Mouse (Mus musculus) hindbrain, embryonic 12.5 days (tissue): ENCODE results near the gene Hecw1. TPM values are rescaled to one million over a fixed set of nuclear protein-coding genes. Genes with fewer than 3 reads are reported as not detected.

Experiments
- ATAC-seq: fragments of 200-750 bp; cut with Nextera tagmentation; 2 replicates; pipeline ENCODE4 v1.8.0; 2017; ENCODE audit warnings: moderate TSS enrichment; ENCODE audit not compliant: low FRiP score
- H3K27ac ChIP-seq: fragments of 300-500 bp; sonication (generic); 2 replicates; pipeline ENCODE4 v1.5.1; 2016; ENCODE audit warnings: mild to moderate bottlenecking
- H3K27me3 ChIP-seq: fragments of 300-500 bp; sonication (generic); 2 replicates; pipeline ENCODE4 v1.6.1; 2016; ENCODE audit warnings: mild to moderate bottlenecking
- H3K36me3 ChIP-seq: fragments of 300-500 bp; sonication (generic); 2 replicates; pipeline ENCODE4 v1.6.1; 2016; ENCODE audit warnings: mild to moderate bottlenecking
- H3K4me1 ChIP-seq: fragments of 300-500 bp; sonication (generic); 2 replicates; pipeline ENCODE4 v1.6.1; 2016
- H3K4me2 ChIP-seq: fragments of 300-500 bp; sonication (generic); replicated peaks from 2 replicates; pipeline ENCODE4 v1.6.1; 2016; ENCODE audit warnings: mild to moderate bottlenecking
- H3K4me3 ChIP-seq: fragments of 300-500 bp; sonication (generic); 2 replicates; pipeline ENCODE4 v1.5.1; 2016; ENCODE audit warnings: mild to moderate bottlenecking
- H3K9ac ChIP-seq: fragments of 300-500 bp; sonication (generic); 2 replicates; pipeline ENCODE4 v1.6.1; 2016; ENCODE audit warnings: mild to moderate bottlenecking, moderate library complexity
- H3K9me3 ChIP-seq: fragments of 300-500 bp; sonication (generic); replicated peaks from 2 replicates; pipeline ENCODE4 v1.6.1; 2016; ENCODE audit warnings: mild to moderate bottlenecking
- WGBS: fragments of 180-500 bp; shearing (Covaris S2); methylation state at CpG from one replicate; pipeline ENCODE4 v1.1.7; 2016; 5-methylcytosine and 5-hydroxymethylcytosine counted together
- polyA plus RNA-seq: library from polyadenylated mRNA; unstranded; fragments of >200 nt; fragmentation: Nextera tagmentation; extraction: Ambion mirVana; gene quantifications from 2 replicates; pipeline ENCODE4 v1.2.1, GENCODE M21; 2016

The Hecw1 gene
- polyA plus RNA-seq = 23.1 and 29.0 TPM in 2 replicates

GRCm38 (mm10) chr13:14522906-14523269, at the start of gene Hecw1:
Hecw1 (minus strand) TSS chr13:14523228.
- peak within 1 kb of the TSS; percentile 92 for H3K27ac ChIP-seq
- peak within 1 kb of the TSS; percentile 71 for H3K9ac ChIP-seq
- peak within 1 kb of the TSS; percentile 58 for H3K4me3 ChIP-seq
- WGBS = 0% methylated on average over 15 of the region's 15 CpGs
- peak within 1 kb of the TSS; percentile 76 for H3K4me2 ChIP-seq
- peaks cover 7% of the 10 kb centered on the region; the same call in 1 of the 2 replicates for H3K4me1 ChIP-seq
- peaks cover 5% of the 10 kb centered on the region; the same call in 1 of the 2 replicates for H3K27me3 ChIP-seq
- no peaks in the 10 kb centered on the region for H3K9me3 ChIP-seq
- H3K36me3 ChIP-seq = no peaks in the 10 kb centered on the region
- peak; percentile 85 for ATAC-seq

GRCm38 (mm10) chr13:14561336-14561735, 38.3 kb upstream of the Hecw1 start:
- ATAC-seq = no peak
- Histone ChIP-seq H3K27me3 (no peaks in the 10 kb centered on the region), H3K9me3 (no peaks in the 10 kb centered on the region), H3K4me1 (no peaks in the 10 kb centered on the region), H3K9ac (no peak overlapping the region), H3K27ac (no peak overlapping the region), H3K36me3 (no peaks in the 10 kb centered on the region), H3K4me2 (no peak overlapping the region), H3K4me3 (no peak overlapping the region)
- 84% methylated on average over 1 of the region's 1 CpGs for WGBS

GRCm38 (mm10) chr13:14552628-14553027, 29.6 kb upstream of the Hecw1 start:
- H3K4me3 ChIP-seq = no peak overlapping the region
- no peaks in the 10 kb centered on the region for H3K36me3 ChIP-seq
- H3K9ac ChIP-seq = no peak overlapping the region
- no peak for ATAC-seq
- no peak overlapping the region for H3K27ac ChIP-seq
- H3K27me3 ChIP-seq = no peaks in the 10 kb centered on the region
- H3K4me1 ChIP-seq = no peaks in the 10 kb centered on the region
- no peaks in the 10 kb centered on the region for H3K9me3 ChIP-seq
- no peak overlapping the region for H3K4me2 ChIP-seq
- 78% methylated on average over 2 of the region's 2 CpGs for WGBS

- Histone ChIP-seq H3K27me3 (no peaks in the 10 kb centered on the region), H3K36me3 (no peaks in the 10 kb centered on the region), H3K4me3 (no peak overlapping the region), H3K27ac (no peak overlapping the region), H3K4me2 (no peak overlapping the region), H3K4me1 (no peaks in the 10 kb centered on the region), H3K9ac (no peak overlapping the region), H3K9me3 (no peaks in the 10 kb centered on the region)
- ATAC-seq = no peak
- WGBS = 87% methylated on average over 5 of the region's 5 CpGs
Measured at GRCm38 (mm10) chr13:14542860-14543259, 19.8 kb upstream of the Hecw1 start.

- Histone ChIP-seq H3K4me1 (peaks cover 7% of the 10 kb centered on the region; the same call in 1 of the 2 replicates), H3K36me3 (no peaks in the 10 kb centered on the region), H3K9me3 (no peaks in the 10 kb centered on the region), H3K27me3 (peaks cover 5% of the 10 kb centered on the region; the same call in 1 of the 2 replicates), H3K4me3 (peak overlapping the region; percentile 58), H3K27ac (peak overlapping the region; percentile 92), H3K4me2 (peak overlapping the region; percentile 76), H3K9ac (peak overlapping the region; percentile 71)
- ATAC-seq = peak; percentile 93
- 2% methylated on average over 38 of the region's 38 CpGs for WGBS
Measured at GRCm38 (mm10) chr13:14522128-14522905, 711 bp downstream of the Hecw1 start.

- peak overlapping the region; percentile 92 for H3K27ac ChIP-seq
- peak overlapping the region; percentile 71 for H3K9ac ChIP-seq
- peak; percentile 21 for ATAC-seq
- H3K9me3 ChIP-seq = no peaks in the 10 kb centered on the region
- H3K4me2 ChIP-seq = peak overlapping the region; percentile 76
- H3K36me3 ChIP-seq = no peaks in the 10 kb centered on the region
- 28% methylated on average over 4 of the region's 4 CpGs for WGBS
- peaks cover 5% of the 10 kb centered on the region; the same call in 1 of the 2 replicates for H3K27me3 ChIP-seq
- peak overlapping the region; percentile 58 for H3K4me3 ChIP-seq
- peaks cover 7% of the 10 kb centered on the region; the same call in 1 of the 2 replicates for H3K4me1 ChIP-seq
Measured at GRCm38 (mm10) chr13:14521746-14522127, 1.3 kb downstream of the Hecw1 start.

GRCm38 (mm10) chr13:14519605-14520004, 3.4 kb downstream of the Hecw1 start:
- H3K36me3 ChIP-seq = no peaks in the 10 kb centered on the region
- H3K4me1 ChIP-seq = peaks cover 7% of the 10 kb centered on the region; the same call in 1 of the 2 replicates
- ATAC-seq = no peak
- WGBS = 80% methylated on average over 3 of the region's 3 CpGs
- no peak overlapping the region for H3K9ac ChIP-seq
- peak overlapping the region; percentile 76; the same call in 1 of the 2 replicates for H3K4me2 ChIP-seq
- H3K27me3 ChIP-seq = peaks cover 5% of the 10 kb centered on the region; the same call in 1 of the 2 replicates
- no peak overlapping the region for H3K4me3 ChIP-seq
- H3K9me3 ChIP-seq = no peaks in the 10 kb centered on the region
- H3K27ac ChIP-seq = no peak overlapping the region

- Histone ChIP-seq H3K4me2 (no peak overlapping the region), H3K9ac (no peak overlapping the region), H3K4me1 (peaks cover 7% of the 10 kb centered on the region; the same call in 1 of the 2 replicates), H3K27ac (no peak overlapping the region), H3K36me3 (no peaks in the 10 kb centered on the region), H3K4me3 (no peak overlapping the region), H3K27me3 (no peaks in the 10 kb centered on the region), H3K9me3 (no peaks in the 10 kb centered on the region)
- WGBS = 88% methylated on average over 3 of the region's 3 CpGs
- no peak for ATAC-seq
Measured at GRCm38 (mm10) chr13:14517478-14517877, 5.5 kb downstream of the Hecw1 start.

GRCm38 (mm10) chr13:14515106-14515505, 7.9 kb downstream of the Hecw1 start:
- Histone ChIP-seq H3K27me3 (no peaks in the 10 kb centered on the region), H3K36me3 (no peaks in the 10 kb centered on the region), H3K4me1 (peaks cover 4% of the 10 kb centered on the region; the same call in 1 of the 2 replicates), H3K9ac (no peak overlapping the region), H3K4me2 (no peak overlapping the region), H3K27ac (no peak overlapping the region), H3K4me3 (no peak overlapping the region), H3K9me3 (no peaks in the 10 kb centered on the region)
- ATAC-seq = no peak
- 92% methylated on average over 2 of the region's 2 CpGs for WGBS

GRCm38 (mm10) chr13:14513934-14514333, 9.1 kb downstream of the Hecw1 start:
- no peak overlapping the region for H3K4me3 ChIP-seq
- no peaks in the 10 kb centered on the region for H3K36me3 ChIP-seq
- H3K4me1 ChIP-seq = no peaks in the 10 kb centered on the region
- no peak overlapping the region for H3K27ac ChIP-seq
- H3K9ac ChIP-seq = no peak overlapping the region
- H3K9me3 ChIP-seq = no peaks in the 10 kb centered on the region
- H3K27me3 ChIP-seq = no peaks in the 10 kb centered on the region
- H3K4me2 ChIP-seq = no peak overlapping the region
- ATAC-seq = peak; percentile 56; the same call in 1 of the 2 replicates

- Histone ChIP-seq H3K4me3 (no peak overlapping the region), H3K9ac (no peak overlapping the region), H3K9me3 (no peaks in the 10 kb centered on the region), H3K27ac (no peak overlapping the region), H3K36me3 (no peaks in the 10 kb centered on the region), H3K4me2 (no peak overlapping the region), H3K27me3 (no peaks in the 10 kb centered on the region), H3K4me1 (no peaks in the 10 kb centered on the region)
- 88% methylated on average over 5 of the region's 5 CpGs for WGBS
- no peak for ATAC-seq
Measured at GRCm38 (mm10) chr13:14506765-14507164, 16.3 kb downstream of the Hecw1 start.

GRCm38 (mm10) chr13:14500251-14500650, 22.8 kb downstream of the Hecw1 start:
- 35% methylated on average over 1 of the region's 1 CpGs for WGBS
- Histone ChIP-seq H3K9ac (no peak overlapping the region), H3K36me3 (no peaks in the 10 kb centered on the region), H3K4me1 (no peaks in the 10 kb centered on the region), H3K9me3 (no peaks in the 10 kb centered on the region), H3K4me3 (no peak overlapping the region), H3K27ac (no peak overlapping the region), H3K27me3 (no peaks in the 10 kb centered on the region), H3K4me2 (no peak overlapping the region)
- no peak for ATAC-seq

GRCm38 (mm10) chr13:14498780-14499179, 24.2 kb downstream of the Hecw1 start:
- H3K4me2 ChIP-seq = no peak overlapping the region
- no peaks in the 10 kb centered on the region for H3K36me3 ChIP-seq
- no peaks in the 10 kb centered on the region for H3K9me3 ChIP-seq
- no peak overlapping the region for H3K4me3 ChIP-seq
- H3K9ac ChIP-seq = no peak overlapping the region
- no peaks in the 10 kb centered on the region for H3K27me3 ChIP-seq
- no peaks in the 10 kb centered on the region for H3K4me1 ChIP-seq
- ATAC-seq = no peak
- 91% methylated on average over 8 of the region's 8 CpGs for WGBS
- H3K27ac ChIP-seq = no peak overlapping the region
